Mouse (Mus musculus) hindbrain, embryonic 13.5 days (tissue): ENCODE measurements around the gene Lztr1. TPM values are rescaled to one million over a fixed set of nuclear protein-coding genes. Genes with fewer than 3 reads are reported as not detected.
A peak's percentile ranks its signal among the peaks of the same experiment; 100 is the strongest.
"Not testable (repeated sequence)": the region's sequence is repeated elsewhere in the genome, so short reads cannot be mapped to it uniquely, and the experiment has no call there.

ENCODE experiments used
- ATAC-seq: fragments of 200-750 bp; cut with Nextera tagmentation; 2 replicates; pipeline ENCODE4 v1.8.0; 2017; ENCODE audit warnings: moderate TSS enrichment; ENCODE audit not compliant: low FRiP score
- H3K27ac ChIP-seq: fragments of 300-500 bp; sonication (generic); 2 replicates; pipeline ENCODE4 v1.5.1; 2015; ENCODE audit warnings: inconsistent platforms, mild to moderate bottlenecking, moderate library complexity
- H3K27me3 ChIP-seq: fragments of 300-500 bp; sonication (generic); 2 replicates; pipeline ENCODE4 v1.6.1; 2015; ENCODE audit warnings: mild to moderate bottlenecking, inconsistent platforms
- H3K36me3 ChIP-seq: fragments of 300-500 bp; sonication (generic); 2 replicates; pipeline ENCODE4 v1.6.1; 2015; ENCODE audit warnings: mild to moderate bottlenecking, inconsistent platforms
- H3K4me1 ChIP-seq: fragments of 300-500 bp; sonication (generic); replicated peaks from 2 replicates; pipeline ENCODE4 v1.6.1; 2015; ENCODE audit warnings: inconsistent platforms
- H3K4me2 ChIP-seq: fragments of 300-500 bp; sonication (generic); 2 replicates; pipeline ENCODE4 v1.6.1; 2015; ENCODE audit warnings: inconsistent platforms, mild to moderate bottlenecking, moderate library complexity
- H3K4me3 ChIP-seq: fragments of 300-500 bp; sonication (generic); 2 replicates; pipeline ENCODE4 v1.5.1; 2015; ENCODE audit warnings: mild to moderate bottlenecking, inconsistent platforms
- H3K9ac ChIP-seq: fragments of 300-500 bp; sonication (generic); 2 replicates; pipeline ENCODE4 v1.6.1; 2015; ENCODE audit warnings: mild to moderate bottlenecking, inconsistent platforms
- H3K9me3 ChIP-seq: fragments of 300-500 bp; sonication (generic); 2 replicates; pipeline ENCODE4 v1.6.1; 2016; ENCODE audit warnings: inconsistent platforms
- WGBS: fragments of 180-500 bp; shearing (Covaris S2); methylation state at CpG from one replicate; pipeline ENCODE4 v1.1.7; 2015; 5-methylcytosine and 5-hydroxymethylcytosine counted together
- polyA plus RNA-seq: library from polyadenylated mRNA; unstranded; fragments of >200 nt; fragmentation: Nextera tagmentation; extraction: Ambion mirVana; gene quantifications from 2 replicates; pipeline ENCODE4 v1.2.1, GENCODE M21; 2015

Lztr1 gene
- polyA plus RNA-seq, 1 experiment from 2014 or later, result 133 TPM

- Histone ChIP-seq H3K4me3 (peak overlapping the region; percentile 50), H3K36me3 (peaks cover 31% of the 10 kb centered on the region), H3K27ac (no peak overlapping the region), H3K27me3 (peaks cover 24% of the 10 kb centered on the region), H3K4me2 (peak overlapping the region; percentile 84), H3K4me1 (peaks cover 17% of the 10 kb centered on the region), H3K9ac (peak overlapping the region; percentile 73), H3K9me3 (no peaks in the 10 kb centered on the region)
- ATAC-seq, result peak; percentile 52
- WGBS, result 50% methylated on average over 14 of the region's 14 CpGs
These were observed 19.7 kb upstream of the Lztr1 start for GRCm38 (mm10) chr16:17488478-17489468.

GRCm38 (mm10) chr16:17489469-17490111, 18.9 kb upstream of the Lztr1 start, which contains the start of gene Aifm3:
TSS of gene Aifm3 (plus strand) at chr16:17489611.
- Histone ChIP-seq H3K9me3 (no peaks in the 10 kb centered on the region), H3K27ac (no peak within 1 kb of the TSS), H3K9ac (peak within 1 kb of the TSS; percentile 73), H3K4me2 (peak within 1 kb of the TSS; percentile 84), H3K36me3 (peaks cover 23% of the 10 kb centered on the region), H3K4me3 (peak within 1 kb of the TSS; percentile 50), H3K4me1 (peaks cover 17% of the 10 kb centered on the region), H3K27me3 (peaks cover 24% of the 10 kb centered on the region)
- peak; percentile 68 for ATAC-seq
- under 1% methylated on average over 47 of the region's 47 CpGs for WGBS

- WGBS, result 86% methylated on average over 5 of the region's 5 CpGs
These were observed 17.3 kb upstream of the Lztr1 start for GRCm38 (mm10) chr16:17491154-17491553.

GRCm38 (mm10) chr16:17491896-17492561, 16.5 kb upstream of the Lztr1 start:
- H3K27ac ChIP-seq, result no peak overlapping the region
- peaks cover 6% of the 10 kb centered on the region; the same call in 1 of the 2 replicates for H3K36me3 ChIP-seq
- H3K27me3 ChIP-seq, result peaks cover 24% of the 10 kb centered on the region
- H3K4me1 ChIP-seq, result peaks cover 20% of the 10 kb centered on the region
- no peak overlapping the region for H3K4me2 ChIP-seq
- no peaks in the 10 kb centered on the region for H3K9me3 ChIP-seq
- no peak overlapping the region for H3K9ac ChIP-seq
- no peak overlapping the region for H3K4me3 ChIP-seq
- 74% methylated on average over 5 of the region's 5 CpGs for WGBS
- ATAC-seq, result no peak

More at GRCm38 (mm10) chr16:17491154-17491553, 17.3 kb upstream of the Lztr1 start:
- no peak overlapping the region for H3K4me3 ChIP-seq
- no peak overlapping the region for H3K4me2 ChIP-seq
- no peak overlapping the region for H3K9ac ChIP-seq
- peaks cover 8% of the 10 kb centered on the region for H3K36me3 ChIP-seq
- no peak for ATAC-seq
- H3K27me3 ChIP-seq, result peaks cover 24% of the 10 kb centered on the region
- no peaks in the 10 kb centered on the region for H3K9me3 ChIP-seq
- H3K27ac ChIP-seq, result no peak overlapping the region
- H3K4me1 ChIP-seq, result peaks cover 17% of the 10 kb centered on the region

DNA sequence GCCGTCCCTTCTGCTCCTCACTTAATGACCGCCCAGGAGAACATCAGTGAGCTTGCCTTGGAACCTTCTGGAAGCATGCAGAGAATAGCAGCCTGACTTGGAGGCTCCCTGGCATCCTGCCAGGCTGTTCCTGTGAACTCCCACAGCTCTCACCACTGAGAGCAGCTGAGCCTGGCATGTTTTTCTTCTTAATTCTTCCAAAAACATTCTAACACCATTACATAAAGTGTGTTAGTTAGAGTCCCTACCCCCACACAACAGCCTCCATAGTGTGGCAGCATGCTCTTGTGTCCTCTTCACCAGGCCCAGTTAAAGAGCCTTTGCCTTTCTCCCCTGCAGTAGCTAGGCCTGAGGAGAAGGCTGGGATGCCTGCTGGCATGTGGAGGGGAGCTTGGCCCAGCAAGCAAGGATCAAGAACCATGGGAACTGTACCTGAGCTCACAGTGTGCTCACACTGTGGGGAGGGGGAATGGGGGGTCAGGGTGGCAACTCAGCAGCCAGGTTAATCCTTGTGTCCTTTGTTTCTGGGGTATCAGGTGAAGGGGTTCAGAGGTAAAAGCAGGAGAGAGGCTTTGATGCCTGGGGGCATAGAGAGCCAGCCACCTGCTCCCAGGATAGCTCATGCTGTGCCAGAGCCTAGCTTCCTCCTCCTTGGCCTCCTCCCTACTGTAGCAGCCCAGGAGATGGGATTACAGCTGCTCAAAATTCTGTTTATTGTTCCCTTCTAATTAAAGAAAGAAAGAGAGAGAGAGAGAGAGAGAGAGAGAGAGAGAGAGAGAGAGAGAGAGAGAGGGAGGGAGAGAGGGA, 11.8 kb upstream of the Lztr1 start:
- Histone ChIP-seq H3K9me3 (no peaks in the 10 kb centered on the region), H3K4me2 (no peak overlapping the region), H3K27ac (peak overlapping the region; percentile 64), H3K9ac (no peak overlapping the region), H3K27me3 (peaks cover 2% of the 10 kb centered on the region), H3K36me3 (no peaks in the 10 kb centered on the region), H3K4me3 (no peak overlapping the region), H3K4me1 (peaks cover 21% of the 10 kb centered on the region)
- WGBS, result 49% methylated on average over 2 of the region's 2 CpGs
- ATAC-seq, result 0 out of 2 replicates have a peak, but pooled peaks have one; percentile 15

DNA sequence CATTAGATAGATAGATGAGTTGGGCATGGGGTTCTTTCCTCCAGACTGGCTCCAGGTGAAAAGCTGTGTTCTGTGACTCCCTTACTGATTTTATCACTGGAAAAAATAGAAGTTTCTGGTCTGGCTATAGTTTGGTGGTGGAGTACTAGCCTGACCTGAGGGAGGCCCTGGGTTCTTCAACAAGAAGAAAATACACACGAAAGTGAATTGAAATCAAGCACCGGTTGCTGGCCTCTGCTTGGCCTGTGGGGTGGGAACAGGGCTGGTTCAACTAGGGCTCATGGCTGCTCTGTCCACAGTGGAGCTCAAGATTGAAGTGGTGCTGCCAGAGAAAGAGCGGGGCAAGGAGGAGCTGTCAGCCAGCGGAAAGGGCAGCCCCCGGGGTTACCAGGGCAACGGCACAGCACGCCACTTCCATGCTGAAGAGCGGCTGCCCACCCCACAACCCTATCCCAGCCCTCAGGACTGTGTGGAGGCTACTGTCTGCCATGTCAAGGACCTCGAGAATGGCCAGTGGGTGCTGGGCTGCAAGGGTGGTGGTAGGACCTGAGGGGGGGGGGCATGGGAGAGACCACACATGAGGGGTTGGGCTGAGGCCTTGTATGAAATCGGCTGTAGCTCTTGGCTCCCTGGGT, 9.1 kb upstream of the Lztr1 start:
- peak; percentile 80 for ATAC-seq
- Histone ChIP-seq H3K4me1 (peaks cover 21% of the 10 kb centered on the region), H3K4me2 (no peak overlapping the region), H3K9ac (no peak overlapping the region), H3K4me3 (no peak overlapping the region), H3K27me3 (peaks cover 7% of the 10 kb centered on the region; the same call in 1 of the 2 replicates), H3K9me3 (no peaks in the 10 kb centered on the region), H3K36me3 (no peaks in the 10 kb centered on the region), H3K27ac (peak overlapping the region; percentile 36; the same call in 1 of the 2 replicates)
- 14% methylated on average over 10 of the region's 10 CpGs for WGBS

DNA sequence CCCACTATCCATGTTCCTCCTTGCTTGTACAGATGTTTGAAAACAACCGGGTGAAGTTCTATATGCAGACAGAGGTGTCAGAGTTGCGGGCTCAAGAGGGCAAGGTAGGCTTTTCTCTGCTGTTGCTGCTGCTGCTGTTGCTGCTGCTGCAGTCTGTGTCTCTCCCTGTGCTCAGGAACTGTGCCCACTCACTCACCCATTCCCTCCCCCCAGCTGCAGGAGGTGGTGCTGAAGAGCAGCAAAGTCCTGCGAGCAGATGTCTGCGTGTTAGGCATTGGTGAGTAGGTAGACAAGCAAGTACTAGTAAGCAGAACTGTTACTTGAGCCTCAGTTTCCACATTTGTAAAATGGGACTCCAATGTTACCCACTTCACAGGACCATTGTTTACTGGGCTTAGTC, 5.8 kb upstream of the Lztr1 start:
- no peak for ATAC-seq
- Histone ChIP-seq H3K4me3 (no peak overlapping the region), H3K36me3 (no peaks in the 10 kb centered on the region), H3K9me3 (no peaks in the 10 kb centered on the region), H3K4me1 (peaks cover 12% of the 10 kb centered on the region), H3K27ac (no peak overlapping the region), H3K4me2 (no peak overlapping the region), H3K27me3 (peaks cover 12% of the 10 kb centered on the region; the same call in 1 of the 2 replicates), H3K9ac (no peak overlapping the region; the same call in 1 of the 2 replicates)
- 86% methylated on average over 4 of the region's 4 CpGs for WGBS

DNA sequence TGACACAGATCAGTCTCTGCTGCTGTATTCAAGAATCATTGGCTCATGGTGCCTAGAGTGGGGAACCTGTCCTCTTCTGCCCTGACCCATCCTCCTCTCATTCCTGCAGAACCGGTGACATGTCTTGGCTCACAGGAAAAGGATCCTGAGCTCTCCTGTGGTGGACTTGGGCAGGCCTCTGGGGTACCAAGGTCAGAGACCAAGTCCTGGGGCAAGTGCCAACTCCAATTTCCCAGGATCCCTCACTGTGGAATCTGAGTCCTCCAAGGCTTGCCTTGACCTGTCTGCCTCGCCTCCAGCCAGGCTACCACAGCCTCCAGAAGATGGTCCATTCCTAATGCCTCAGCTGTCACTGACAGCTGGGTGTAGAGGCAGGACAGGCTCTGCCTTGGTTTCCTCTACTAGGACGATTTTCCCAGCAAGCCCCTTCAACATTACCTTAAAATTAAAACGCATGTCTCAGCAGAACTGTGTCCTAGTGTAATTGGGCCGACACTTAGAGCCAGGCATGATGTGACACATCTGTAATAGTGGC, 1.4 kb upstream of the Lztr1 start:
- no peak for ATAC-seq
- no peaks in the 10 kb centered on the region for H3K9me3 ChIP-seq
- peaks cover 16% of the 10 kb centered on the region for H3K4me1 ChIP-seq
- H3K36me3 ChIP-seq, result peaks cover 9% of the 10 kb centered on the region
- H3K4me3 ChIP-seq, result no peak overlapping the region
- 86% methylated on average over 5 of the region's 5 CpGs for WGBS
- H3K27ac ChIP-seq, result no peak overlapping the region
- peaks cover 12% of the 10 kb centered on the region; the same call in 1 of the 2 replicates for H3K27me3 ChIP-seq
- H3K4me2 ChIP-seq, result no peak overlapping the region
- no peak overlapping the region for H3K9ac ChIP-seq

- peaks cover 11% of the 10 kb centered on the region; the same call in 1 of the 2 replicates for H3K27me3 ChIP-seq
- peaks cover 18% of the 10 kb centered on the region for H3K36me3 ChIP-seq
- not testable (repeated sequence) for H3K9me3 ChIP-seq
- peak overlapping the region; percentile 89 for H3K9ac ChIP-seq
- ATAC-seq, result peak; percentile 4; the same call in 1 of the 2 replicates
- peak overlapping the region; percentile 66 for H3K4me2 ChIP-seq
- peak overlapping the region; percentile 79 for H3K4me3 ChIP-seq
- peak overlapping the region; percentile 93 for H3K27ac ChIP-seq
- 30% methylated on average over 3 of the region's 3 CpGs for WGBS
- peaks cover 16% of the 10 kb centered on the region for H3K4me1 ChIP-seq
These were observed 457 bp upstream of the Lztr1 start for GRCm38 (mm10) chr16:17508031-17508430.

DNA sequence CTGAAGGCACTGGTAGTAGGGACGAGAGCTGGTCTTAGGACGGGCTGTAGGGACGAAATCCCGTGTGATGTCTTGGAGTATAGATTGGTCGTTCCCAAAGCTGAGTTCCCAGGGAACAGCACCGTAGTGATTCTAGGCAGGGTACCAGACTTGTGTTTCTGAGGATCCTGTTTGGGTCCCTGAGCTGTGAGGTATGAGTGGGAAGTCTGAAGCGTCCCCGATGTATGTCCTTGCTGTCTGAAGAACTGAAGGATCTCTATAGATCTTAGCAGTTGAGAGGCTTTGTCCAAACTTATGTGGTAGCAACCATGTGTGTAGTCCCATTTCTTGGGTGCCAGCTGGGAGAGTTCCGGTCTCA, 731 bp downstream of the Lztr1 start:
- H3K9me3 ChIP-seq, result no peaks in the 10 kb centered on the region
- peaks cover 16% of the 10 kb centered on the region for H3K4me1 ChIP-seq
- H3K36me3 ChIP-seq, result peaks cover 30% of the 10 kb centered on the region
- peak overlapping the region; percentile 84 for H3K4me2 ChIP-seq
- 15% methylated on average over 9 of the region's 9 CpGs for WGBS
- no peak; the same call in 1 of the 2 replicates for ATAC-seq
- peak overlapping the region; percentile 93 for H3K27ac ChIP-seq
- peak overlapping the region; percentile 79 for H3K4me3 ChIP-seq
- 0 out of 2 replicates have a peak, but pooled peaks cover 5% of the 10 kb centered on the region for H3K27me3 ChIP-seq
- H3K9ac ChIP-seq, result peak overlapping the region; percentile 89
